Mouse (Mus musculus) heart, adult 10 weeks (tissue): ENCODE results near the gene Nup98. TPM values are rescaled to one million over a fixed set of nuclear protein-coding genes. Genes with fewer than 3 reads are reported as not detected.

Experiments
- polyA plus RNA-seq: library from polyadenylated mRNA; stranded (reverse); fragments of 350-450 nt; fragmentation: Illumina TruSeq; extraction: RNeasy Lipid Tissue Mini Kit (QIAGEN cat#74804); gene quantifications from one replicate; pipeline ENCODE4 v1.2.3, GENCODE M21; 2014; ENCODE audit warnings: low read depth, low replicate concordance

The Nup98 gene
- 17.3 TPM for polyA plus RNA-seq

GRCm38 (mm10) chr7:102209756-102210721 lies at the start of gene Nup98, which contains the start of gene Pgap2:
Nup98 (minus strand) TSS chr7:102210176.
Pgap2 (plus strand) TSS chr7:102210208.

DNA sequence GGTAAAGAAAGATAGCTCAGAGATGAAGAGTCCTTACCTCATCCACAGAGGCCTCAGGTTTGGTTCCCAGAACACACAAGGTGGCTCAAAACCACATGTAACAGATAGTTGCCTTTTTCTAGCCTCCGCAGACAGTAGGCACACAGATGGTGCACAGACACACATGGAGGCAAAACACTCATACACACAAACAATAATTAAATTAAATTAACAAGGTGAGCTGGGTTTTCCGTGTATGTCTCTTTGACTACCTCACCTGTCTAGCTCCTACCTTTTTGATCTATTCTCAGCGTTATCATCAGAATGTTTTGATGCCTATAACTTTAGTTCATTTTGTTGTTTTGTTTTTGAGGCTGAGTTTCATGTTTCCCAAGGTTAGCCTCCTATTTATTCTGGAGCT lies 46.0 kb upstream of the Nup98 start, which contains the start of gene Rhog:
TSS of gene Rhog (minus strand) at position 101 of the 400 bp plus-strand sequence.

DNA sequence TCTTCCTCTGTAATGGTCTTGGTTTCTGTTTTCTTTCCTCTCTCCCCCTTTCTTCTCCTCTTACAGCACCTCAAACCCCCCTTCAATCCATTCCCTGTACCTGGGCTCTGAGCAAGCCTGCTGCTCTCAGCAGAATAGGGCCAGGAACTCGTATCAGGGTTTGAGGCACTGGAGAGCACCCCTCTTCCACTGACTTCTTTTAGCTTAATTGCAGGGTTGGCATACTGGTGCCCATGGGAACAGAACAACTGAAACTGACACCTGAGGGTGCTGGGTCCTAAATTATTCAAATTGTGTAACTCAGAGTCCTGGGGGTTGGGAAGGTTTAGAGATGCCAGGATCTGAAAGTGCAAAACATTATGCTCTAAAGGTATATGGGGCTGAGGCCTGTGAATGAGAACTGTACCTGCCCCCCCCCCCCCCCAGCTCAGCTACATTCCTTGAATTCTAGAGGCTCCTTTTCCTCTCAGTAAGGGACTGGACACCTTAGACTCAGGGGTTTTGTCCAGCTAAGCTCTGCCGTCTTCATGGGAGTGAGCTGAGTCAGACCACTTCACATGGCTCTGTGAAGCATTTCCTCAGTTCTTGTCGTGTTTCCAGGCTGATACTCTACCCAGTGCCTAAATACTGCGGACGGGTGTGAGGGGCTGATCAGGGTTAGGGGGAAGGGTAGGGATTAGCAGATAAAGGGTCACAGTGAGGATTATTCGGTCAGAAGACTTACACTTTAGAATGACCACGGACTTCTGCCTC lies 93.2 kb downstream of the Nup98 start, which contains the start of gene Chrna10:
TSS of gene Chrna10 (minus strand) at position 250 of the 753 bp plus-strand sequence.

GRCm38 (mm10) chr7:102109171-102109570 lies 100.8 kb downstream of the Nup98 start, which contains the start of gene Art5:
Art5 (minus strand) TSS chr7:102109489.

DNA sequence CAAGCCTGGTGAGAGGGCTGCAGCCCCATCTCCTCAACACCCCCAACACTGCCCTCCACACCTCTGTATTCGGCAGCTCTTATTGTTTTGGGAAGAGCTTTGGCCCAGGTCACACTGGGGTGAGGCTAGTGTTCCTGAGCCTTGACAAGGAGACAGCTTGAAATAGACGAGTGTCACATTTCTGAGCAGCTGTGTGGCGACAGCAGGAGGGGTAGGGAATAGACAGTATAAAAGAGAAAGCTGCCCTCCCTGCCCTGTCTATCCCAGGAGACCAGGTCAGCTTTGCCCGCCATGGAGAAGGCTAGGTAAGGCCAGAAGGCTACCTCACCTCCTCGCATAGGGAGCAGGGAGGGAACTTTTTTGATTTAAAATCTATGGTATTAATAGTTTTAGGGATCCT lies 108.5 kb downstream of the Nup98 start, which contains the start of gene Art1:
TSS of gene Art1 (plus strand) at position 257 of the 400 bp plus-strand sequence.

GRCm38 (mm10) chr7:102082816-102083215 lies 127.2 kb downstream of the Nup98 start, which contains the start of gene Trpc2:
Trpc2 (plus strand) TSS chr7:102083116.

Other genes with a start within 250 kb of the Nup98 start
- 10.1 TPM for gene Il18bp, start 191.5 kb downstream of the Nup98 start, polyA plus RNA-seq
- 22.1 TPM for gene Rnf121, start 144.7 kb downstream of the Nup98 start, polyA plus RNA-seq
- gene Xndc1, start 144.7 kb downstream of the Nup98 start, polyA plus RNA-seq = 12.8 TPM
- gene Xntrpc, start 144.5 kb downstream of the Nup98 start, polyA plus RNA-seq = 2.4 TPM
- gene Trpc2, start 127.1 kb downstream of the Nup98 start, polyA plus RNA-seq = not detected
- 249 TPM for gene Art1, start 108.4 kb downstream of the Nup98 start, polyA plus RNA-seq
- 31.9 TPM for gene Art5, start 100.7 kb downstream of the Nup98 start, polyA plus RNA-seq
- gene Chrna10, start 93.3 kb downstream of the Nup98 start, polyA plus RNA-seq = not detected
- gene Pgap2, start within 50 bp of the Nup98 start, polyA plus RNA-seq = 72.1 TPM
- 22.6 TPM for gene Rhog, start 45.9 kb upstream of the Nup98 start, polyA plus RNA-seq
- gene Stim1, start 57.6 kb upstream of the Nup98 start, polyA plus RNA-seq = 14.8 TPM
- 12.9 TPM for gene Rrm1, start 231.5 kb upstream of the Nup98 start, polyA plus RNA-seq